Mouse (Mus musculus) olfactory bulb, adult 2 months (tissue): ENCODE data around the gene Mtmr14.

Experiments
- CTCF ChIP-seq: fragments of 200-500 bp; IDR thresholded peaks from 2 replicates; pipeline ENCODE4 v1.5.1; 2012; ENCODE audit warnings: low read depth, mild to moderate bottlenecking, low read length, moderate library complexity; ENCODE audit not compliant: insufficient read depth
- POLR2A ChIP-seq: fragments of 200-500 bp; IDR thresholded peaks from 2 replicates; pipeline ENCODE4 v1.6.1; 2012; ENCODE audit warnings: mild to moderate bottlenecking, low read depth, low read length, moderate library complexity; ENCODE audit not compliant: insufficient read depth

DNA sequence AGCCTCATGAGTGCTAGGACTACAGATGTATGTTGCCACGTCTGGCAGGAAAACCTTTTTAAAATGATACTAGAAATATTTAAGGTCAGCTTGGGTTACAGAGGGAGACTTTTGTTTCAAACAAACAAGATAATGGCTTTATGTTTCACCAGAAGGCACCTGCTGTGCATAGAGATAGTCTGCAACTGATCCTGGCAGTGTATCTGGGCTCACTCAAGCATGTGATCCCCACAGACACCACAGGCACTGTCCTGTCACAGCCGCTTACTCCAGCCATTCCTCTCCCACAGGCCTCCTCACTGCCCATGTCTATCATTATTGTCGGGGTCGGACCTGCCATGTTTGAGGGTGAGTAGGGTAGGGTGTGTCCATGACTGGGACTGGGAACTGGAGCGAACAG is 63.7 kb downstream of the Mtmr14 start:
- TF ChIP-seq CTCF (no peak), POLR2A (no peak)
